Mouse (Mus musculus): ENCODE measurements at regions not wholly inside any gene's neighbourhood (a gene's known extent, or its start where the extent isn't known, plus 50 kb on each side); places are given as distances from the start of the nearest gene placed in this dataset.

- no peaks in the 10 kb centered on the region; the same call in 1 of the 2 replicates for H3K4me1 ChIP-seq
- 84% methylated on average over 5 of the region's 5 CpGs for WGBS
These were observed 123.2 kb upstream of the Jade1 start for GRCm38 (mm10) chr3:41432376-41432775.

DNA sequence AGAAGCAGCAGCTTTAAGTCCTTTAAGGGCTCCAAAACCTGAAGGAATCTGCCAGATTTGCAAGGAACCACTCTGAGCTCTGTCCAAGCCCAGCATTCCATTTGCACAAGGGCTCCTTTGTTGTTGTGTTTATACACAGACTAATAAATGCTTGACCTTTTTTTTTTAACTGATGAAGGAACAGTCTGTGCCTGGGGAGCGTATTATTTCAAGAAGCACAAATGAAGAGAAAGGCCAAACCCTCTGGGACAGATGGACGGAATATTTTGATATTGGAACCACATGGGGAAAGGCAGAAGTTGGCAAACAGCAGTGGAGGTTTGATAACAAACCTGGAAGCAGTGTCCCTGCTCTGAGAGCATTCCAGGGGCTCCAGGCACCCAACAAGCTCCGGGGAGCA is 125.3 kb upstream of the Jade1 start:
- Histone ChIP-seq H3K27ac (replicated peaks) (no peak overlapping the region), H3K27me3 (no peaks in the 10 kb centered on the region), H3K9me3 (no peaks in the 10 kb centered on the region), H3K4me1 (no peaks in the 10 kb centered on the region; the same call in 1 of the 2 replicates), H3K9ac (replicated peaks) (no peak overlapping the region), H3K4me3 (no peak overlapping the region), H3K4me2 (replicated peaks) (no peak overlapping the region), H3K36me3 (no peaks in the 10 kb centered on the region)
- ATAC-seq (replicated peaks) = no peak
- 48% methylated on average over 3 of the region's 3 CpGs for WGBS

More at GRCm38 (mm10) chr3:41432376-41432775, 123.2 kb upstream of the Jade1 start:
- no peaks in the 10 kb centered on the region for H3K27me3 ChIP-seq
- no peak overlapping the region for H3K27ac ChIP-seq (replicated peaks)
- H3K4me3 ChIP-seq = no peak overlapping the region
- H3K36me3 ChIP-seq = no peaks in the 10 kb centered on the region
- no peak overlapping the region for H3K9ac ChIP-seq (replicated peaks)
- no peak overlapping the region for H3K4me2 ChIP-seq (replicated peaks)
- no peaks in the 10 kb centered on the region for H3K9me3 ChIP-seq
- ATAC-seq (replicated peaks) = no peak

DNA sequence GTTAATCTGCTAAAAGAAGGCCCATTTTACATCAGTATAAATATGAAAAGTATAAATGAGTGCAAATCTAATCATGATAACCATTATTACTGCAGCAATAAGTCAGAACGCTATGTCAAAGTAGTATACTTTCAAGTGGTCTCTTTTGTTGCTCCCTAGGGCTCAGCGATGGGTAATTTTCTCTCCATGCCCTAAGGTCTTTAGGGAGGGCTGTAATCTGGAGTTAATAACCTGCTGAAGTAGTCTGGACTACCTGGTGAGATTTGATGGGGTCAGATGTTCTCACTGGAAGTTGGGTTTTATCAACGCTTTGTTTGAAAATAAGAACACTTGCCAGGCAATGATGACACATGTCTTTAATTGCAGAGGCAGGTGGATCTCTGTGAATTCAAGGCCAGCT is 128.6 kb upstream of the Jade1 start:
- no peak overlapping the region for H3K9ac ChIP-seq (replicated peaks)
- H3K36me3 ChIP-seq = no peaks in the 10 kb centered on the region
- H3K4me1 ChIP-seq = peaks cover 4% of the 10 kb centered on the region; the same call in 1 of the 2 replicates
- ATAC-seq (replicated peaks) = no peak
- WGBS = 85% methylated on average over 3 of the region's 3 CpGs
- H3K27ac ChIP-seq (replicated peaks) = no peak overlapping the region
- H3K27me3 ChIP-seq = no peaks in the 10 kb centered on the region
- H3K4me2 ChIP-seq (replicated peaks) = no peak overlapping the region
- H3K9me3 ChIP-seq = no peaks in the 10 kb centered on the region
- H3K4me3 ChIP-seq = no peak overlapping the region

- Histone ChIP-seq H3K9me3 (no peaks in the 10 kb centered on the region), H3K4me2 (replicated peaks) (no peak overlapping the region), H3K36me3 (no peaks in the 10 kb centered on the region), H3K4me3 (no peak overlapping the region), H3K4me1 (peaks cover 4% of the 10 kb centered on the region; the same call in 1 of the 2 replicates), H3K9ac (replicated peaks) (no peak overlapping the region), H3K27me3 (no peaks in the 10 kb centered on the region), H3K27ac (replicated peaks) (no peak overlapping the region)
- 93% methylated on average over 8 of the region's 8 CpGs for WGBS
- ATAC-seq (replicated peaks) = no peak
These were observed 129.7 kb upstream of the Jade1 start for GRCm38 (mm10) chr3:41425863-41426262.

DNA sequence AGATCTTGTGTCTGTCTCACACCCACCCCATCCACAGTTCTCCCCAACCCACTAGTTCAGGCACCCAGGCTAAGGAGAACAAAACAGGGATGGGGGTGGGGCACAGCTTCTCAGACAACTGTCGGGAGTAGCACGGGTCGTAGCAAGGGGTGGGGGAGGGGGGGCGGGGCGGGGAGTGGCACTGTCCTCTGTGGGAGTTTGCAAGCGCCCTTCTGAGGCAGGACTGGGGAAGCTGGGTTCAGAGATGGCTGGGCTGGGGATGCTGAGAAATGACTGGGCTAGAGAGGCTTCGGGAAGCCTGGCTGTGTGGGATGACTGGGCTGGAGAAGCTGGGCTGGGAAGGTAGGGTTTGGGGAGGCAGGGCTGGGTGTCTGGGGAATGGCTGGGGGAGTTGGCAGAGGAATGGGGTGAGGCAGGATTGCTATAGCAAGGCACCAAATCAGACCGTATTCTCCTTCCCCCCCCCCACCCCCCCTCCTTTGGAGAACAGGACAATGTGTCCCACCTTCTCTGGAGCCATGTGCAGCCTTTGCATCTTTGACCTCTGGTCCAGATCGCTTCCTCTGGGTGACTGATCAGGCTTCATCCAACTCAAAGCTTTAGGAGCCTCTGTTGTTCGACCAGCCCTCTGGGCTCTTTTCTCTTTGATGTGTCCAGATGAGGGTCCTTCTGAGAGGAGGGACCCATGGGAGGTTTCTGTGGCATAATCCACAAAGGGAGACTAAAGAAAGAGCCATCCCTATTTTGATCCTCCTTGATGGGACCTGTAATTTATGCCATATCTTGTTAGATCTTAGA is 131.2 kb upstream of the Jade1 start:
- Histone ChIP-seq H3K9me3 (no peaks in the 10 kb centered on the region), H3K4me2 (replicated peaks) (no peak overlapping the region), H3K4me1 (peaks cover 4% of the 10 kb centered on the region; the same call in 1 of the 2 replicates), H3K27me3 (no peaks in the 10 kb centered on the region), H3K4me3 (no peak overlapping the region), H3K36me3 (no peaks in the 10 kb centered on the region), H3K9ac (replicated peaks) (no peak overlapping the region), H3K27ac (replicated peaks) (no peak overlapping the region)
- WGBS = 21% methylated on average over 10 of the region's 10 CpGs
- ATAC-seq (replicated peaks) = peak; percentile 48; the same call in 1 of the 2 replicates

GRCm38 (mm10) chr3:41423630-41424029 is 131.9 kb upstream of the Jade1 start:
- H3K9me3 ChIP-seq = no peaks in the 10 kb centered on the region
- H3K4me3 ChIP-seq = no peak overlapping the region
- WGBS = 73% methylated on average over 5 of the region's 5 CpGs
- ATAC-seq (replicated peaks) = no peak
- no peak overlapping the region for H3K9ac ChIP-seq (replicated peaks)
- H3K27me3 ChIP-seq = no peaks in the 10 kb centered on the region
- H3K27ac ChIP-seq (replicated peaks) = no peak overlapping the region
- H3K4me2 ChIP-seq (replicated peaks) = no peak overlapping the region
- H3K36me3 ChIP-seq = no peaks in the 10 kb centered on the region
- peaks cover 4% of the 10 kb centered on the region; the same call in 1 of the 2 replicates for H3K4me1 ChIP-seq

GRCm38 (mm10) chr3:41422615-41423579 is 132.6 kb upstream of the Jade1 start:
- ATAC-seq (replicated peaks) = no peak
- Histone ChIP-seq H3K36me3 (no peaks in the 10 kb centered on the region), H3K4me1 (peaks cover 4% of the 10 kb centered on the region; the same call in 1 of the 2 replicates), H3K4me2 (replicated peaks) (no peak overlapping the region), H3K27ac (replicated peaks) (no peak overlapping the region), H3K9ac (replicated peaks) (no peak overlapping the region), H3K9me3 (no peaks in the 10 kb centered on the region), H3K27me3 (no peaks in the 10 kb centered on the region), H3K4me3 (no peak overlapping the region)
- WGBS = 27% methylated on average over 14 of the region's 14 CpGs

DNA sequence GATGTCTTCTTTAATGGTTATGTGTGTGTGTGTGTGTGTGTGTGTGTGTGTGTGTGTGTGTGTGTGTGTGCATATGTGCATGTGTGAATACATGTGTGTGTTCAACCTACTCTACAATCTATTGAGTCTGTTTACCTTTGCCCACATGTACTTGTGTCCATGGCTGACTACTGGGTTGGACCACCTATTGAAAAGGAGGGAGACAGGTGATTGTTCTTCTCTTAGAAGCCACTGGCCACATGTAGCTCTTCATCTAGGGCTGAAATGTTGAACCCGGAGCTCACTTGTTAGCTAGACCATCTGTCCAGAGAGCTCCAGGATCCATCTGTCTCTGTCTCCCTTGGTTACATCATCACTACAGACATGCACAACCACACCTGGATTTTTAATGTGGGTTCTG is 141.8 kb upstream of the Jade1 start:
- Histone ChIP-seq H3K4me3 (no peak overlapping the region), H3K9ac (replicated peaks) (no peak overlapping the region)

DNA sequence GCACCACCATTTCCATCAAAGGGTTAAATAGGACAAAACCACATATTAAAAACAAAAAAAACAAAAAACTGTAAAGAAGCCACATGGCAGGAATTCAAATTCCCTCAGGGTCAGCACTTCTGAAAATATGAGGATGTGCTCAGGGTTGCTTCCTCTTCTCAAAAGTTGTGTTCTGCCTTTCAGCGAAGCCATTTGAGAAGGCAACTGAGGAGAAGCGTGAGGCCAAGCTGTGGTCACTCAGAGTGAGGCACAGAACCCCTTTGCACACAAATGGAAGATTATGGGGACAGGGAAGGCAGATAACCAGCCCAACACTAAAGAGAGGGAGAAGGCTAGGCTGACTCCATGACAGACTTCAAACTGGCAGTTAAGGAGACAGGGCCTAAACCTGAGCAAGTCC is 142.8 kb upstream of the Jade1 start:
- no peak overlapping the region for H3K4me2 ChIP-seq (replicated peaks)
- no peak for ATAC-seq (replicated peaks)
- no peak overlapping the region for H3K9ac ChIP-seq (replicated peaks)
- H3K27ac ChIP-seq (replicated peaks) = no peak overlapping the region
- H3K4me3 ChIP-seq = no peak overlapping the region
- peaks cover 15% of the 10 kb centered on the region for H3K4me1 ChIP-seq
- H3K27me3 ChIP-seq = no peaks in the 10 kb centered on the region
- no peaks in the 10 kb centered on the region for H3K9me3 ChIP-seq
- no peaks in the 10 kb centered on the region for H3K36me3 ChIP-seq
- 83% methylated on average over 2 of the region's 2 CpGs for WGBS

More for the DNA sequence above, 141.8 kb upstream of the Jade1 start:
- Histone ChIP-seq H3K4me2 (replicated peaks) (no peak overlapping the region), H3K4me1 (peaks cover 9% of the 10 kb centered on the region), H3K36me3 (no peaks in the 10 kb centered on the region), H3K27me3 (no peaks in the 10 kb centered on the region), H3K9me3 (no peaks in the 10 kb centered on the region), H3K27ac (replicated peaks) (no peak overlapping the region)
- ATAC-seq (replicated peaks) = no peak
- WGBS = 100% methylated on average over 1 of the region's 1 CpGs

DNA sequence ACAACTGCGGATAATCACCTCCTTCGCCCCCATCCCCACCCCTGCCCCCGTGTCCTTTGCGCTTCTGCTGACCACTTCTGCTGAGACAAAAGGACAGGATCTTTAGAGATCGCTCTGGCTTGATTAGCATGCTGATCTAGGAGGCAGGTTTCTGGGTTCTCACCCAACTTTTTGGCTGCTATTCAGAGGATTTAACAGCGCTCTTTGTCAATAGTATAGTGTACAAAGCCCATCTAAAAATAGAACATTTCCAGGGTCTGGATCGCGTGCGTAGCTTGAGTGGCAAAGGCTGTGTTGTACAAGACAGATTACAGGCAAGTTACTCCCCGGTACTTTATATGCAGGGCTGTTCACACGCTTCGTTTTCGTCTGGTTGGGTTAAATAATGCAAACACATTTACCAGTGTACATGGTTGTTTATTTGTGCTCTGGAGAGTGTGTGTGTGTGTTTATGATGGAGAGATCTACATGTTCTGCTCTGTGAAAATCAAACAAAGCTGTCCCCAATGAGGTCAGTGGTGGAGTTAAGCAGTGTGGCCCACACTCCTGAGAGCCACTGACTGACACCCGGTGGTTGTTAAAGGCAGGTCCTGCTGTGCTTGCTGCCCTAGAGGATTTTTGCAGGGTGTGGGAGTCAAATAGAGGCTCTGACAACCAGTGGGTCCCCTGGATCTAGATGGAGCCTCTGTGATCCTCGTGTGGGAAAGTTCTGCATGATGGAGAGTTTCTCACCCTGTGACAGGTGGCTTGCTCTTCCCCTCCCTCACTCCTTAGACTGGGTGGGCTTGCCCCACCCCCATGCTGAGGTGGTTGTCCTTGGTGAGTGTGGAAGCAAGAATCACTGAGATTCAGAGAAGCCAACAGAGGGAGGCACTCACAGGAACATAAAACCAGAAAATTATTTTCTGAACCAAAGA is 146.5 kb upstream of the Jade1 start:
- Histone ChIP-seq H3K4me1 (peaks cover 18% of the 10 kb centered on the region), H3K4me2 (replicated peaks) (peak overlapping the region; percentile 66)
- WGBS = 5% methylated on average over 15 of the region's 15 CpGs

GRCm38 (mm10) chr3:41408423-41408820 is 147.1 kb upstream of the Jade1 start:
- Histone ChIP-seq H3K36me3 (no peaks in the 10 kb centered on the region), H3K27ac (replicated peaks) (peak overlapping the region; percentile 74), H3K9ac (replicated peaks) (peak overlapping the region; percentile 54), H3K4me2 (replicated peaks) (peak overlapping the region; percentile 66), H3K27me3 (no peaks in the 10 kb centered on the region), H3K9me3 (no peaks in the 10 kb centered on the region), H3K4me1 (peaks cover 20% of the 10 kb centered on the region), H3K4me3 (peak overlapping the region; percentile 48)
- WGBS = 1% methylated on average over 14 of the region's 14 CpGs
- ATAC-seq (replicated peaks) = peak; percentile 94

More for the DNA sequence above, 146.5 kb upstream of the Jade1 start:
- Histone ChIP-seq H3K36me3 (no peaks in the 10 kb centered on the region), H3K9ac (replicated peaks) (peak overlapping the region; percentile 54), H3K9me3 (no peaks in the 10 kb centered on the region), H3K27me3 (no peaks in the 10 kb centered on the region), H3K4me3 (peak overlapping the region; percentile 48), H3K27ac (replicated peaks) (peak overlapping the region; percentile 74)
- peak; percentile 91 for ATAC-seq (replicated peaks)
